Mouse (Mus musculus) G1E (cell line): ENCODE data around the gene P2rx4. TPM values are rescaled to one million over a fixed set of nuclear protein-coding genes. Genes with fewer than 3 reads are reported as not detected.

Experiments
- ATAC-seq: 2 replicates; pipeline ENCODE4 v1.8.0; 2016; ENCODE audit warnings: mild to moderate bottlenecking; ENCODE audit not compliant: insufficient number of reproducible peaks, poor library complexity, low FRiP score, severe bottlenecking; ENCODE audit errors: extremely low read depth
- DNase-seq: peaks from one replicate; pipeline ENCODE4 v3.0.0; 2012; ENCODE audit warnings: low spot score
- H3K27me3 ChIP-seq: 2 replicates; pipeline ENCODE4 v1.6.1; 2012; ENCODE audit warnings: mild to moderate bottlenecking, low read length, inconsistent platforms; ENCODE audit not compliant: insufficient read depth
- H3K36me3 ChIP-seq: replicated peaks from 2 replicates; pipeline ENCODE3; 2012; ENCODE audit warnings: mild to moderate bottlenecking, inconsistent platforms
- H3K4me1 ChIP-seq: 2 replicates; pipeline ENCODE4 v1.6.1; 2012; ENCODE audit warnings: low read depth, low read length, inconsistent platforms, mixed read lengths; ENCODE audit not compliant: insufficient read depth
- H3K4me3 ChIP-seq: 2 replicates; pipeline ENCODE4 v1.5.1; 2012; ENCODE audit warnings: low read depth, mild to moderate bottlenecking, inconsistent platforms, low read length, moderate library complexity, mixed read lengths
- H3K9me3 ChIP-seq: replicated peaks from 2 replicates; pipeline ENCODE4 v1.6.1; 2012; ENCODE audit warnings: inconsistent platforms
- CTCF ChIP-seq: IDR thresholded peaks from 2 replicates; pipeline ENCODE4 v1.5.1; 2012; ENCODE audit warnings: low read depth, low read length, inconsistent platforms, mixed read lengths
- GATA1 ChIP-seq: IDR thresholded peaks from 2 replicates; pipeline ENCODE4 v1.6.1; 2012; ENCODE audit warnings: borderline replicate concordance, low read length, inconsistent platforms, mixed read lengths
- GATA2 ChIP-seq: IDR thresholded peaks from 2 replicates; pipeline ENCODE4 v1.6.1; 2012; ENCODE audit warnings: low read depth, low read length, inconsistent platforms, borderline replicate concordance
- POLR2AphosphoS5 ChIP-seq: IDR thresholded peaks from 2 replicates; pipeline ENCODE4 v1.6.1; 2012; ENCODE audit warnings: low read depth, low read length, inconsistent platforms; ENCODE audit not compliant: insufficient replicate concordance
- TAL1 ChIP-seq: conservative IDR thresholded peaks from 2 replicates; pipeline ENCODE4 v1.6.1; 2012; ENCODE audit warnings: low read depth, low read length, inconsistent platforms, mixed read lengths
- polyA plus RNA-seq: library from polyadenylated mRNA; stranded (reverse); fragments of >175 nt; gene quantifications from 2 replicates; pipeline ENCODE4 v1.2.3, GENCODE M21; 2012
- total RNA-seq, 2 experiments: library from RNA; stranded (forward) in 1 of 2; stranded (reverse) in 1 of 2; fragments of 200-1000 nt in 1 of 2; fragments of >200 nt in 1 of 2; fragmentation: Nextera tagmentation in 1 of 2; gene quantifications; 2 replicates each; pipeline ENCODE4 v1.2.3; 2014 to 2017

P2rx4 gene
- total and polyA plus RNA-seq, 3 experiments = 12.1 to 61.2 (median 44.0) TPM

DNA sequence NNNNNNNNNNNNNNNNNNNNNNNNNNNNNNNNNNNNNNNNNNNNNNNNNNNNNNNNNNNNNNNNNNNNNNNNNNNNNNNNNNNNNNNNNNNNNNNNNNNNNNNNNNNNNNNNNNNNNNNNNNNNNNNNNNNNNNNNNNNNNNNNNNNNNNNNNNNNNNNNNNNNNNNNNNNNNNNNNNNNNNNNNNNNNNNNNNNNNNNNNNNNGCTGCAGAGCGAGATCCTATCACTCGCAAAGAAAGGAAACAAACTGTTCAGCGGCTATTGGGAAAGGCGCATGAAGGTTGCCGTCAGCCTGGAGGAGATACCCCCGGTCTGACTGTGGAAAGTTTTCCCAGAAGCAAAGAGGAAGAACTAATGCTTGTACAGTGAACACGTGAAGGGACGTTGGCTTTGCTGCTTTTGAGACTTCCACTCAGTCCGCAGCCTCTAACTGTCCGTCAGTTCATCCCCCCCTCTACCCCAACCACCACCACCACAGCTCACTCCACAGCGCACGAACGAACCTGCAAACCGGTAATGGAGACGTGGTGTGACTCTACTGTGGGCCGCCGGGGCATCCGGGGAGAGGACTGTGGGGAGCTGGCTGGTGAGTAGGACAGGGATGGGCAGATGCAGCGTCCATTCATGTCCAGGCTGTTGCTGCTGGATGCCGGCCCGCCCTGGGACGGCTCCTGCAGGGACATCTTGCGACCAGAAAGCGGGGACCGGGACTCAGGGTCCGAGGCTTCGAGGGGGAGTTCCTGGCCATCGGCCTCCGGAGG lies 56.1 kb downstream of the P2rx4 start:
- TF ChIP-seq GATA2 = no peak
- TF ChIP-seq POLR2AphosphoS5 = no peak
- no peak for TF ChIP-seq TAL1
- TF ChIP-seq CTCF = no peak
- no peak for TF ChIP-seq GATA1
- Histone ChIP-seq H3K27me3 (no peaks in the 10 kb centered on the region), H3K36me3 (peaks cover 69% of the 10 kb centered on the region), H3K4me1 (peaks cover 8% of the 10 kb centered on the region), H3K9me3 (no peaks in the 10 kb centered on the region), H3K4me3 (no peak overlapping the region)
- DNase-seq (no peak), ATAC-seq (no peak)

DNA sequence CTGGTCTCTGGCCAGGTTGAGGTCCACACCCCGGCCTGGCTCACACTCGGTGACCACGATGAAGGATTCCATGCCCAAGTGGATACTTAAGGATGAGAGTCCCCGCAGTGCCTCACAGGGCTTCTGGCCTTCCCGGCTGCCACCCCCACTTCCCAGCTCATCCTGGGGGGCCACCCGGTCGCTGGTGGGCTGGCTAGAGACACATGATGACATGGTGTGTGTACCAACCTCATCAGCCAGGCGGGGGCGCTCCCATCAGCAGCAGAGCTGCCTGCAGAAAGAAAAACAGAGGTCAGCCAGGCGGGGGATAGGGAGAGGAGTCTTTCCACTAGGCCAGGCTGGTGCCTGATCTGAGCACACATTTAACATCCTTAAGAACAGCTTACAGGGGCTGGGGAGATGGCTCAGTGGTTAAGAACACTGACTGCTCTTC lies 56.7 kb downstream of the P2rx4 start:
- Histone ChIP-seq H3K9me3 (no peaks in the 10 kb centered on the region), H3K4me1 (peaks cover 12% of the 10 kb centered on the region), H3K36me3 (peaks cover 68% of the 10 kb centered on the region), H3K27me3 (no peaks in the 10 kb centered on the region), H3K4me3 (no peak overlapping the region)
- DNase-seq = no peak
- ATAC-seq = no peak
- no peak for TF ChIP-seq TAL1
- TF ChIP-seq POLR2AphosphoS5 = no peak
- TF ChIP-seq CTCF = no peak
- TF ChIP-seq GATA1 = no peak
- TF ChIP-seq GATA2 = no peak

DNA sequence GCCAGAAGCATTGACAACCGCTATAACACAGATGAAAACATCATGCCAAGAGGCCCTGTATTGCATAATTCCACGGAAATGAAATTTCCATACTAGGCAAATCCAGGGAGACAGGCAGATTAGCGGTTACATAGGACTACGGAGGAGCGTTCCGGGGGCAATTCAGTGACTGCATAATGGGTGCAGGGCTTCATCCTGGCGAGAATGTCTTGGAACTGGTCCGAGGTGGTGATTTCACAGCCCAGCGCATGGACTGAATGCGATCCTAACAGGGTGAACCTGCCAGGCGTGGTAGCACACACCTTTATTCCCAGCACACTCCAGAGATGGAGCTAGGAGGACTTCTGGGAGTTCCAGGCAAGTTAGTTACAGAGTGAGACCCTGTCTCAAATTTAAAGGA lies 59.9 kb downstream of the P2rx4 start:
- DNase-seq (no peak), ATAC-seq (no peak)
- no peak for TF ChIP-seq TAL1
- no peak for TF ChIP-seq CTCF
- TF ChIP-seq POLR2AphosphoS5 = no peak
- no peak for TF ChIP-seq GATA1
- no peak for TF ChIP-seq GATA2
- H3K4me3 ChIP-seq = no peak overlapping the region
- no peaks in the 10 kb centered on the region for H3K27me3 ChIP-seq
- peaks cover 70% of the 10 kb centered on the region for H3K36me3 ChIP-seq
- no peaks in the 10 kb centered on the region for H3K9me3 ChIP-seq
- peaks cover 21% of the 10 kb centered on the region for H3K4me1 ChIP-seq

- H3K36me3 ChIP-seq = peaks cover 69% of the 10 kb centered on the region
- no peak for ATAC-seq
- no peaks in the 10 kb centered on the region for H3K27me3 ChIP-seq
- H3K4me3 ChIP-seq = no peak overlapping the region
- no peaks in the 10 kb centered on the region for H3K9me3 ChIP-seq
- TF ChIP-seq POLR2AphosphoS5 (no peak), TAL1 (no peak), CTCF (no peak), GATA2 (no peak), GATA1 (no peak)
- DNase-seq = peak; percentile 36
- peaks cover 17% of the 10 kb centered on the region for H3K4me1 ChIP-seq
These were observed 61.8 kb downstream of the P2rx4 start for GRCm38 (mm10) chr5:122769101-122769568.

- DNase-seq = no peak
- Histone ChIP-seq H3K4me3 (no peak overlapping the region), H3K27me3 (no peaks in the 10 kb centered on the region), H3K9me3 (no peaks in the 10 kb centered on the region), H3K4me1 (peaks cover 26% of the 10 kb centered on the region), H3K36me3 (peaks cover 68% of the 10 kb centered on the region)
- TF ChIP-seq POLR2AphosphoS5 (no peak), GATA1 (no peak), TAL1 (no peak), CTCF (no peak), GATA2 (no peak)
- no peak for ATAC-seq
These were observed 63.0 kb downstream of the P2rx4 start for GRCm38 (mm10) chr5:122770304-122770703.

DNA sequence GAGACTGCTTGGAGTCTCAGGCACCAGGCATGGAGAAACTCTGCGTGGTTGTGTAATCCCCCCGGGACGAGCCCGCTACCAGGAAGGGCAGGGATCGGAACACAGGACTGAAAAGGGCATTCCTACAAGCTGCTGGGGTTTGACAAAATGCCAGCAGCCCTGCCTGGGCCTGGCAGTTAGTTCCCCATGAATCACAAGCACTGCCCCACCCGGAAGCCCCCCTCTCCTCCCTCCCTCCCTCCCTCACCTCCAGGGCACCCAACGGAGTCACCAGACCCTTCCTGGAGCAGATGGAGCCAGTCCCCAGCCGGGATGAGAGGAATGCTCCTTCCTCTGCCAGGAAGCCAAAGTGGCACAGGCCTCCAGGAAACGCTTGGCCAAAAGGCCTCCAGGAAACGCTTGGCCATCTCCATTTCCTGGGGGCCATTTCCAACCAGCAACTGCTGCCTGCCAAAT lies 63.5 kb downstream of the P2rx4 start:
- H3K27me3 ChIP-seq = no peaks in the 10 kb centered on the region
- DNase-seq (no peak), ATAC-seq (no peak)
- peaks cover 29% of the 10 kb centered on the region for H3K4me1 ChIP-seq
- no peaks in the 10 kb centered on the region for H3K9me3 ChIP-seq
- no peak overlapping the region for H3K4me3 ChIP-seq
- H3K36me3 ChIP-seq = peaks cover 70% of the 10 kb centered on the region
- TF ChIP-seq GATA1 (no peak), GATA2 (no peak), CTCF (no peak), POLR2AphosphoS5 (no peak), TAL1 (no peak)
